Mouse (Mus musculus): Measurements from ENCODE around the gene Creld1. TPM values are rescaled to one million over a fixed set of nuclear protein-coding genes. Genes with fewer than 3 reads are reported as not detected.

Creld1 gene
- polyA plus RNA-seq, 1 experiment from 2014 or later = 32.6 TPM

DNA sequence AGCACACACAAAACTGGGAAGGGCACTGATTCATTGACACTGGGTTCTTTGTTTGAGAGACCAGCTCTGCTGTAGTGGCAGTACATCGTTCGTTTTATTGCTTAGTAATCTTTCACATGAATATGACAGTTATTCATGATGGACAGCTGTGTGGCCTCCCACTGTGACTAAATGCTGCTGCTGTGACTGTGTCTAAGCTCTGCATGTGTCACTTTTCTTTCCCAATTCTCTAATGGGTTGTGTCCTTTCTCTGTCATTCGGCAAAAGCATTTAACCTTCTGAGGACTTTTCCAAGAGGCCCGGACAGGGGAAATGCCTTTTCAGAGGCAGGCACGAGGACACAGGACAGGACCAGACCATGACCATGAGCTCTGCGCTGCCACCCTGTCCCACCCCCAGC lies 30.8 kb downstream of the Creld1 start:
- no peak for ATAC-seq (ENCODE audit: insufficient number of reproducible peaks, insufficient read depth, low FRiP score, low read depth)
- H3K4me2 ChIP-seq (ENCODE audit: low read length) = no peak overlapping the region
- no peaks in the 10 kb centered on the region for H3K27me3 ChIP-seq (ENCODE audit: control insufficient read depth, insufficient read depth, low read length)
- H3K9ac ChIP-seq (ENCODE audit: low read length) = no peak overlapping the region
- no peaks in the 10 kb centered on the region for H3K9me3 ChIP-seq (ENCODE audit: control insufficient read depth, low read length)
- no peak overlapping the region for H3K4me3 ChIP-seq (ENCODE audit: control insufficient read depth in 1 of 2, insufficient read depth in 1 of 2, low read depth in 1 of 2, low read length in 2 of 2)
- peaks cover 60% of the 10 kb centered on the region for H3K36me3 ChIP-seq (ENCODE audit: control insufficient read depth, insufficient read depth, low read length)
- H3K27ac ChIP-seq (replicated peaks in 1 of 2; ENCODE audit: control insufficient read depth in 1 of 2, insufficient read depth in 1 of 2, low read depth in 2 of 2, low read length in 2 of 2) = no peak overlapping the region
- 95% methylated on average over 6 of the region's 6 CpGs for WGBS
- no peaks in the 10 kb centered on the region; a peak in 1 of 4 replicates for H3K4me1 ChIP-seq (ENCODE audit: control insufficient read depth in 2 of 2, insufficient read depth in 2 of 2, low read length in 2 of 2)

GRCm38 (mm10) chr6:113514600-113514999 lies 31.5 kb downstream of the Creld1 start:
- WGBS = 96% methylated on average over 3 of the region's 3 CpGs
- Histone ChIP-seq H3K9me3 (ENCODE audit: control insufficient read depth, low read length) (no peaks in the 10 kb centered on the region), H3K4me1 (ENCODE audit: control insufficient read depth in 2 of 2, insufficient read depth in 2 of 2, low read length in 2 of 2) (no peaks in the 10 kb centered on the region), H3K9ac (ENCODE audit: low read length) (no peak overlapping the region), H3K27me3 (ENCODE audit: control insufficient read depth, insufficient read depth, low read length) (no peaks in the 10 kb centered on the region), H3K27ac (replicated peaks in 1 of 2; ENCODE audit: control insufficient read depth in 1 of 2, insufficient read depth in 1 of 2, low read depth in 2 of 2, low read length in 2 of 2) (no peak overlapping the region), H3K36me3 (ENCODE audit: control insufficient read depth, insufficient read depth, low read length) (peaks cover 66% of the 10 kb centered on the region), H3K4me3 (ENCODE audit: control insufficient read depth in 1 of 2, insufficient read depth in 1 of 2, low read depth in 1 of 2, low read length in 2 of 2) (no peak overlapping the region), H3K4me2 (ENCODE audit: low read length) (no peak overlapping the region)
- no peak for ATAC-seq (ENCODE audit: insufficient number of reproducible peaks, insufficient read depth, low FRiP score, low read depth)

DNA sequence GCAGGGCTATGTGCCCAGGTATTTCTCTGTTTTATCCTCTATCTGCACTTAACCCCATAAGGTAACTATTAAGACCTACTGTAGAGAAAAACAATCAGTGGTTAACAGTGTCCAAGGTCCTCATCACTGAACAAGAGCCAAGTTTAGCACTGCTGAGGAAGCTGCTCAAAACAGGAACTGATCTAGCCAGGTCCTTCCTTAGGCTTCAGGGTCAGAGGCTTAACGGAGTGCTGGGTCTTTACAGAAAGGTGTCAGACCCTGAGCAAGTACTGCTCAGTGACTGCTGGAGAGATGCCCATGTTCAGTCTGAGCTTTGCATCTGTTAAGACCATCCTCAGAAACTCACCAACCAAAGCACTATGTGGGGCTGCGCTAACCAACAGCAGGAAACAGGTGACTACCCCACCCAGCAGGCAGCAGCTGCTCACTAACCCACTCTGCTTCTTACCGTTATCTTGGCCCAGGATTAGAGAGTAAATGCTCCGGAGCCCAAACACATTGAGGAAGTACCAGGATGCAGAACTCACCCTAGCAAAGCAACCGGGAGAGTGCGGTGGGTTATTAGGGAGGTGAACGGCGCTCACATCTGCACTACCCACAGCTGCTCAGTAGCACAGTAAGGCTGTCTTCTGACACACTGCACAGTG lies 34.5 kb downstream of the Creld1 start:
- Histone ChIP-seq H3K36me3 (ENCODE audit: control insufficient read depth, insufficient read depth, low read length) (peaks cover 95% of the 10 kb centered on the region), H3K4me2 (ENCODE audit: low read length) (no peak overlapping the region), H3K4me1 (ENCODE audit: control insufficient read depth in 2 of 2, insufficient read depth in 2 of 2, low read length in 2 of 2) (no peaks in the 10 kb centered on the region), H3K9me3 (ENCODE audit: control insufficient read depth, low read length) (no peaks in the 10 kb centered on the region), H3K27me3 (ENCODE audit: control insufficient read depth, insufficient read depth, low read length) (no peaks in the 10 kb centered on the region), H3K9ac (ENCODE audit: low read length) (no peak overlapping the region), H3K27ac (replicated peaks in 1 of 2; ENCODE audit: control insufficient read depth in 1 of 2, insufficient read depth in 1 of 2, low read depth in 2 of 2, low read length in 2 of 2) (no peak overlapping the region), H3K4me3 (ENCODE audit: control insufficient read depth in 1 of 2, insufficient read depth in 1 of 2, low read depth in 1 of 2, low read length in 2 of 2) (no peak overlapping the region)
- ATAC-seq (ENCODE audit: insufficient number of reproducible peaks, insufficient read depth, low FRiP score, low read depth) = 0 out of 2 replicates have a peak, but pooled peaks have one; percentile 35
- 90% methylated on average over 8 of the region's 8 CpGs for WGBS

- Histone ChIP-seq H3K4me3 (ENCODE audit: control insufficient read depth in 1 of 2, insufficient read depth in 1 of 2, low read depth in 1 of 2, low read length in 2 of 2) (no peak overlapping the region), H3K27ac (replicated peaks in 1 of 2; ENCODE audit: control insufficient read depth in 1 of 2, insufficient read depth in 1 of 2, low read depth in 2 of 2, low read length in 2 of 2) (no peak overlapping the region), H3K9me3 (ENCODE audit: control insufficient read depth, low read length) (no peaks in the 10 kb centered on the region), H3K36me3 (ENCODE audit: control insufficient read depth, insufficient read depth, low read length) (peaks cover 78% of the 10 kb centered on the region), H3K4me2 (ENCODE audit: low read length) (no peak overlapping the region), H3K4me1 (ENCODE audit: control insufficient read depth in 2 of 2, insufficient read depth in 2 of 2, low read length in 2 of 2) (no peaks in the 10 kb centered on the region), H3K9ac (ENCODE audit: low read length) (no peak overlapping the region), H3K27me3 (ENCODE audit: control insufficient read depth, insufficient read depth, low read length) (no peaks in the 10 kb centered on the region)
- no peak for ATAC-seq (ENCODE audit: insufficient number of reproducible peaks, insufficient read depth, low FRiP score, low read depth)
- WGBS = 83% methylated on average over 1 of the region's 1 CpGs
These were observed 39.2 kb downstream of the Creld1 start for GRCm38 (mm10) chr6:113522310-113522709.

- ATAC-seq (ENCODE audit: insufficient number of reproducible peaks, insufficient read depth, low FRiP score, low read depth) = no peak
- Histone ChIP-seq H3K9me3 (ENCODE audit: control insufficient read depth, low read length) (no peaks in the 10 kb centered on the region), H3K27ac (replicated peaks in 1 of 2; ENCODE audit: control insufficient read depth in 1 of 2, insufficient read depth in 1 of 2, low read depth in 2 of 2, low read length in 2 of 2) (no peak overlapping the region), H3K27me3 (ENCODE audit: control insufficient read depth, insufficient read depth, low read length) (no peaks in the 10 kb centered on the region), H3K4me3 (ENCODE audit: control insufficient read depth in 1 of 2, insufficient read depth in 1 of 2, low read depth in 1 of 2, low read length in 2 of 2) (no peak overlapping the region), H3K4me2 (ENCODE audit: low read length) (no peak overlapping the region), H3K36me3 (ENCODE audit: control insufficient read depth, insufficient read depth, low read length) (peaks cover 75% of the 10 kb centered on the region), H3K9ac (ENCODE audit: low read length) (no peak overlapping the region), H3K4me1 (ENCODE audit: control insufficient read depth in 2 of 2, insufficient read depth in 2 of 2, low read length in 2 of 2) (no peaks in the 10 kb centered on the region)
- 79% methylated on average over 8 of the region's 8 CpGs for WGBS
These were observed 40.3 kb downstream of the Creld1 start for GRCm38 (mm10) chr6:113523420-113523819.

- H3K36me3 ChIP-seq (ENCODE audit: control insufficient read depth, insufficient read depth, low read length) = peaks cover 26% of the 10 kb centered on the region
- H3K27me3 ChIP-seq (ENCODE audit: control insufficient read depth, insufficient read depth, low read length) = no peaks in the 10 kb centered on the region
- peak within 1 kb of the TSS; percentile 68 to 84 for H3K4me3 ChIP-seq (ENCODE audit: control insufficient read depth in 1 of 2, insufficient read depth in 1 of 2, low read depth in 1 of 2, low read length in 2 of 2)
- peak within 1 kb of the TSS; percentile 36 to 71 for H3K27ac ChIP-seq (replicated peaks in 1 of 2; ENCODE audit: control insufficient read depth in 1 of 2, insufficient read depth in 1 of 2, low read depth in 2 of 2, low read length in 2 of 2)
- under 1% methylated on average over 47 of the region's 47 CpGs for WGBS
- no peaks in the 10 kb centered on the region for H3K9me3 ChIP-seq (ENCODE audit: control insufficient read depth, low read length)
- peak; percentile 79; the same call in 1 of the 2 replicates for ATAC-seq (ENCODE audit: insufficient number of reproducible peaks, insufficient read depth, low FRiP score, low read depth)
- H3K9ac ChIP-seq (ENCODE audit: low read length) = peak within 1 kb of the TSS; percentile 88
- peak within 1 kb of the TSS; percentile 80 for H3K4me2 ChIP-seq (ENCODE audit: low read length)
- peaks cover 0 to 12% of the 10 kb centered on the region in 2 experiments; a peak in 2 of 4 replicates for H3K4me1 ChIP-seq (ENCODE audit: control insufficient read depth in 2 of 2, insufficient read depth in 2 of 2, low read length in 2 of 2)
These were observed 48.1 kb downstream of the Creld1 start, which contains the start of the genes Emc3 and Fancd2 for GRCm38 (mm10) chr6:113530932-113531839. Gene Emc3, minus strand, starts transcription at chr6:113531652. Gene Fancd2, plus strand, starts transcription at chr6:113531682.

GRCm38 (mm10) chr6:113531840-113532404 lies 48.8 kb downstream of the Creld1 start:
- Histone ChIP-seq H3K27ac (replicated peaks in 1 of 2; ENCODE audit: control insufficient read depth in 1 of 2, insufficient read depth in 1 of 2, low read depth in 2 of 2, low read length in 2 of 2) (peak overlapping the region in 1 of 2 experiments; percentile 71; a peak in 1 of 4 replicates), H3K9me3 (ENCODE audit: control insufficient read depth, low read length) (no peaks in the 10 kb centered on the region), H3K27me3 (ENCODE audit: control insufficient read depth, insufficient read depth, low read length) (no peaks in the 10 kb centered on the region), H3K36me3 (ENCODE audit: control insufficient read depth, insufficient read depth, low read length) (peaks cover 30% of the 10 kb centered on the region), H3K4me2 (ENCODE audit: low read length) (peak overlapping the region; percentile 80), H3K4me3 (ENCODE audit: control insufficient read depth in 1 of 2, insufficient read depth in 1 of 2, low read depth in 1 of 2, low read length in 2 of 2) (peak overlapping the region; percentile 68 to 84), H3K4me1 (ENCODE audit: control insufficient read depth in 2 of 2, insufficient read depth in 2 of 2, low read length in 2 of 2) (peaks cover 0 to 12% of the 10 kb centered on the region in 2 experiments; a peak in 2 of 4 replicates), H3K9ac (ENCODE audit: low read length) (peak overlapping the region; percentile 88)
- 9% methylated on average over 7 of the region's 7 CpGs for WGBS
- ATAC-seq (ENCODE audit: insufficient number of reproducible peaks, insufficient read depth, low FRiP score, low read depth) = no peak
